Mouse (Mus musculus) embryonic facial prominence, embryonic 14.5 days (tissue): ENCODE measurements at regions not wholly inside any gene's neighbourhood (a gene's known extent, or its start where the extent isn't known, plus 50 kb on each side); places are given as distances from the start of the nearest gene placed in this dataset.

Experiments
- ATAC-seq: fragments of 200-750 bp; cut with Nextera tagmentation; 2 replicates; pipeline ENCODE4 v1.8.0; 2017; ENCODE audit warnings: low read depth, moderate number of reproducible peaks, moderate TSS enrichment
- DNase-seq: peaks from one replicate; pipeline ENCODE4 v3.0.0-alpha.2; 2015; ENCODE audit warnings: low spot score
- H3K27ac ChIP-seq: fragments of 300-500 bp; sonication (generic); replicated peaks from 2 replicates; pipeline ENCODE4 v1.5.1; 2014; ENCODE audit warnings: low read depth, mild to moderate bottlenecking, low read length, moderate library complexity
- H3K27me3 ChIP-seq: fragments of 300-500 bp; sonication (generic); replicated peaks from 2 replicates; pipeline ENCODE4 v1.6.1; 2014; ENCODE audit warnings: low read length; ENCODE audit not compliant: control insufficient read depth, insufficient read depth
- H3K36me3 ChIP-seq: fragments of 300-500 bp; sonication (generic); 2 replicates; pipeline ENCODE4 v1.6.1; 2014; ENCODE audit warnings: low read length, mixed read lengths; ENCODE audit not compliant: control insufficient read depth, insufficient read depth
- H3K4me1 ChIP-seq: fragments of 300-500 bp; sonication (generic); 2 replicates; pipeline ENCODE4 v1.6.1; 2014; ENCODE audit warnings: antibody characterized with exemption, low read length; ENCODE audit not compliant: control insufficient read depth, insufficient read depth
- H3K4me2 ChIP-seq: fragments of 300-500 bp; sonication (generic); 2 replicates; pipeline ENCODE4 v1.6.1; 2014; ENCODE audit warnings: low read depth, mild to moderate bottlenecking, low read length, moderate library complexity, mixed read lengths
- H3K4me3 ChIP-seq: fragments of 300-500 bp; sonication (generic); 2 replicates; pipeline ENCODE4 v1.5.1; 2014; ENCODE audit warnings: low read depth, mild to moderate bottlenecking, low read length
- H3K9ac ChIP-seq: fragments of 300-500 bp; sonication (generic); 2 replicates; pipeline ENCODE4 v1.6.1; 2014; ENCODE audit warnings: low read depth, mild to moderate bottlenecking, low read length, moderate library complexity, mixed read lengths
- H3K9me3 ChIP-seq: fragments of 300-500 bp; sonication (generic); 2 replicates; pipeline ENCODE4 v1.6.1; 2016; ENCODE audit warnings: low read length; ENCODE audit not compliant: control insufficient read depth
- WGBS: fragments of 180-500 bp; shearing (Covaris S2); extraction: QIAGEN DNeasy Blood & Tissue Kit; methylation state at CpG from one replicate; pipeline ENCODE4 v1.1.7; 2014; 5-methylcytosine and 5-hydroxymethylcytosine counted together

DNA sequence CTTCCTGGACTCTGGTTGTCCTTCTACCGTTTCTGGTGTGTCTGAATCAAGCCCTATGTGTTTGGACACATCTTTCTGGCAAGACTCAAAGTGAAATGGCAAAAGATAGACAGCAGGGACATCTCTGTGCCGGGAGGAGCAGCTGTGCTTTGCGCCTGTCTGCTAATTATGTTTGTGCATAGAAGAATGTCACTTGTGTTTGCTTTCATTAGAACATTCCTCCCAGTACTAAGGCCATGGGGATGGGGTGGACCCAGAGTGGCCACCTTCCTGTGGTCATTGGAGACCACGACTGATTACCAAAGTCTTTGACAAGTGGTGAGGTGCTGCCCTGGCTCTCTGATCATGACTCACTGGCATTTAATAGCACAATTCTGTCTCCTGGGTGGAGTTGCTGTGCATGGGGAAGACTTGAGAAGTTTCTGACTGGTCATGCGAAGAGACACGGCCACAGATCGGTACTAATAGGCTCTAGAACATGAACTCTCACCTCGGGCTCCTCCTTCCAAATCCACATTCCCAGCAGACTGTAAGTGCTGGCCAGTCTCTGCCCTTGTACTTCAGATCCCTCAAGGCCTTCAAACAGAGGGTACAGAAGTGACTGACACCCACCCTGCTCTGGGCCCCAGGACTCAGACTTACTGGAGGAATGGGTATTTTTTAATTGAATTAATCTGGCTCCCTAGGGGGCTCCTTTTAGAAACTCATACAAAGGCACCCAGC, 279.0 kb downstream of the Gm49356 start:
- no peak overlapping the region for H3K27ac ChIP-seq
- H3K36me3 ChIP-seq, result no peaks in the 10 kb centered on the region
- no peak overlapping the region for H3K4me3 ChIP-seq
- no peak overlapping the region for H3K9ac ChIP-seq
- no peak for ATAC-seq
- DNase-seq, result no peak
- 86% methylated on average over 8 of the region's 8 CpGs for WGBS
- H3K9me3 ChIP-seq, result no peaks in the 10 kb centered on the region
- no peaks in the 10 kb centered on the region for H3K27me3 ChIP-seq
- no peaks in the 10 kb centered on the region for H3K4me1 ChIP-seq
- no peak overlapping the region for H3K4me2 ChIP-seq

GRCm38 (mm10) chr15:59168660-59169170, 279.6 kb downstream of the Gm49356 start:
- no peaks in the 10 kb centered on the region for H3K4me1 ChIP-seq
- DNase-seq (no peak), ATAC-seq (no peak)
- no peak overlapping the region for H3K4me2 ChIP-seq
- H3K4me3 ChIP-seq, result no peak overlapping the region
- no peak overlapping the region for H3K9ac ChIP-seq
- H3K27me3 ChIP-seq, result no peaks in the 10 kb centered on the region
- H3K36me3 ChIP-seq, result no peaks in the 10 kb centered on the region
- no peaks in the 10 kb centered on the region for H3K9me3 ChIP-seq
- 86% methylated on average over 4 of the region's 4 CpGs for WGBS
- H3K27ac ChIP-seq, result no peak overlapping the region

DNA sequence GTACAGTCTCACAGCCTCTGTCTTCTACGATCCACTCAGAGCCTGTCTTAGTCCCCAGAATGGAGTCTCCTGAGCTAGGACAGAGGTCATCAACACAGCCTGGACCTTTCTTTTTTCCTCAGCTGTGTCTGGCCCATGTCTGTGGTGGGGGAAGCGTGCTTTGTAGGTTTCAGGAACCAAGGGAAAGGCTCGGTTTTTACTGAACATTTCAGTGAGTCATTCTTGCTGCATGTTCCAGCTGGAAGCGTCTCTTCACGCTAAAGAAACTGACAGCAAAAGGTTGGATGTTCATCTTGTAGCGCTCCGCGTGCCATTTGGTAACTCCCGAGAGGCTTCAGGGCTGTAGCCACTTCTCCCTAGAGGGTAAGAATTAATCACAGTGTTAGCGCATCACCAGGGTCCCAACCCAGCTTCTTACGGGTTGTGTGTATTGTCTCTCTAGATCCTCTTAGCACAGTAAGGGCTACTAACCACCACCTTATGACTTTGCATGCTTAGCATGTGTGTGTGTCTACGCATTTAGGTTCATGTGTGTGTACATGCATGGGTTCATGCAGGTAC, 280.2 kb downstream of the Gm49356 start:
- 92% methylated on average over 12 of the region's 12 CpGs for WGBS

GRCm38 (mm10) chr15:59169831-59170230, 280.7 kb downstream of the Gm49356 start:
- H3K4me1 ChIP-seq, result no peaks in the 10 kb centered on the region
- WGBS, result 89% methylated on average over 3 of the region's 3 CpGs

More for the DNA sequence above, 280.2 kb downstream of the Gm49356 start:
- no peak overlapping the region for H3K4me3 ChIP-seq
- no peaks in the 10 kb centered on the region for H3K9me3 ChIP-seq
- no peak overlapping the region for H3K27ac ChIP-seq
- H3K36me3 ChIP-seq, result no peaks in the 10 kb centered on the region
- no peaks in the 10 kb centered on the region for H3K27me3 ChIP-seq
- H3K9ac ChIP-seq, result no peak overlapping the region
- no peaks in the 10 kb centered on the region for H3K4me1 ChIP-seq
- no peak for ATAC-seq
- H3K4me2 ChIP-seq, result no peak overlapping the region
- no peak for DNase-seq

GRCm38 (mm10) chr15:59171120-59171519, 282.0 kb downstream of the Gm49356 start:
- ATAC-seq (no peak), DNase-seq (no peak)
- 24% methylated on average over 5 of the region's 6 CpGs for WGBS
- Histone ChIP-seq H3K36me3 (no peaks in the 10 kb centered on the region), H3K9me3 (no peaks in the 10 kb centered on the region), H3K27ac (no peak overlapping the region), H3K4me3 (no peak overlapping the region), H3K27me3 (no peaks in the 10 kb centered on the region), H3K4me2 (no peak overlapping the region), H3K4me1 (no peaks in the 10 kb centered on the region), H3K9ac (no peak overlapping the region)

More at GRCm38 (mm10) chr15:59169831-59170230, 280.7 kb downstream of the Gm49356 start:
- no peak overlapping the region for H3K9ac ChIP-seq
- H3K4me2 ChIP-seq, result no peak overlapping the region
- no peaks in the 10 kb centered on the region for H3K27me3 ChIP-seq
- ATAC-seq (no peak), DNase-seq (no peak)
- no peak overlapping the region for H3K4me3 ChIP-seq
- H3K36me3 ChIP-seq, result no peaks in the 10 kb centered on the region
- H3K27ac ChIP-seq, result no peak overlapping the region
- no peaks in the 10 kb centered on the region for H3K9me3 ChIP-seq

DNA sequence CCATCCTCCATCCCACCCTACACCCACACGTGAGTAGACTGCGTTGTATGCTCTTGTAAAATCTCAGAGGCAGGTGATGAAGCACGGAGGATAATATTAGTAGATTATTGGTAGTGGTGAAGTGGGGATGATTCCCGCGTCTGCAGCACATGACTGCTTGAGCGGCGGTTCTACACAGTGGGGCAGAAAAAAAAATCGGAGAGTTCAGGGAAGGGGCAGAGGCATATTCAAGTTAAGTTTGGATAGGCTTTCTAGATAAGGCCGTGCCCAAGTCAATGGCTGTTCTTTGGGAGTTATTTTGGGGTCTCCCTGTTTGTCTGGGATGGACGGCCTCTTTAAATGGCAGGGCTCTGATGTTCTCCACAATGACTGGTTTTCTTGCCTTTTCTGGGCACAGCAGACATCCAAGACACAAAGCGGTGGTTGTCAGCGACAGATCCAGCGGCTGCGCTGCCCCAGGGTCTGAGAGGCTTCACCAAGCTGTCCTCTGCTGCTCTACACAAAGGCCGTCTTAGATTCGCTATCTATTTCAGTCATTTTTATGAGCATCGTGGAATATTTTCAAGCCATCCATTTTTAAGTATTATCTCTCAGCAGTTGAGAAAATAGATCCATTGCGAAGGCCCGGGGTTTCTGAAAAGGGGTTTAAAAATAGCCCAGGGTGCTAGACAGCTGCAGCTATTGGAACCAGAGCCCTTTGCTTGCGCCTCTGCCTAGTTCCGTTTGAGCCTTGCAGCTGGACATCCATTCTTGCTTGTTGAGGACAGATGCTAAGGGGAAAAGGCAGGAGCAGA, 284.6 kb downstream of the Gm49356 start:
- no peak for ATAC-seq
- Histone ChIP-seq H3K36me3 (no peaks in the 10 kb centered on the region), H3K9me3 (no peaks in the 10 kb centered on the region), H3K27me3 (no peaks in the 10 kb centered on the region), H3K4me2 (no peak overlapping the region), H3K9ac (0 out of 2 replicates have a peak overlapping the region, but pooled peaks have one; percentile 5), H3K27ac (peak overlapping the region; percentile 49; the same call in 1 of the 2 replicates), H3K4me1 (no peaks in the 10 kb centered on the region), H3K4me3 (no peak overlapping the region)
- peak; percentile 43 for DNase-seq
- WGBS, result 63% methylated on average over 21 of the region's 21 CpGs

DNA sequence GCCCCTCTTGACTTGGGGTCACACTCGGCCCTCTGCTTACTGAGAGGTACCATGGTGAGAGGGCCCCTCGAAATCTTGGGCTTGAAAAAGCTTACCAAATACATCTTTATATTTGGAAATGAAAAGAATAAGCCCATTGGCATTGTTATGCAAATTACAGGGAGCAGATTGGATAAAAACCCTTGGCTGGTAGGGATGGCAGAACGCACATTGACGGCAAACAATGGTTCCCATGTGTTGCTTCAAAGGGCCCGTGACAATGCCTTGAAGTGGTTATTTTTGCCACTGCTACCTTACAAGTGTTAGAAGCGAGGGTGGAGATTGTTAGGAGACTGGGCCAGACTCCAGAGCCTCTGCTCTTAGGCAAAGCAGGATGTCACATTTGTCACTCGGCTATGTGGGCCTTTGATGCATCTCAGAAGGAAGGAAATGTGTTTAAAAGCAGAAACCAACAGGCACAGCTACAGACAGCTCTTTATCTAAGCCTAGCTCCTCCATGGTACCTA, 285.2 kb downstream of the Gm49356 start:
- Histone ChIP-seq H3K4me3 (no peak overlapping the region), H3K36me3 (no peaks in the 10 kb centered on the region), H3K4me2 (no peak overlapping the region), H3K27me3 (no peaks in the 10 kb centered on the region), H3K9ac (no peak overlapping the region), H3K9me3 (no peaks in the 10 kb centered on the region), H3K27ac (peak overlapping the region; percentile 49; the same call in 1 of the 2 replicates), H3K4me1 (no peaks in the 10 kb centered on the region)
- no peak for ATAC-seq
- WGBS, result 47% methylated on average over 7 of the region's 7 CpGs
- no peak for DNase-seq

- Histone ChIP-seq H3K4me3 (no peak overlapping the region), H3K27me3 (no peaks in the 10 kb centered on the region), H3K4me1 (no peaks in the 10 kb centered on the region), H3K9me3 (no peaks in the 10 kb centered on the region), H3K4me2 (no peak overlapping the region), H3K27ac (no peak overlapping the region), H3K36me3 (no peaks in the 10 kb centered on the region), H3K9ac (no peak overlapping the region)
- ATAC-seq (0 out of 2 replicates have a peak, but pooled peaks have one; percentile 47), DNase-seq (no peak)
- 70% methylated on average over 8 of the region's 8 CpGs for WGBS
Observed at GRCm38 (mm10) chr15:59174893-59175531, 285.9 kb downstream of the Gm49356 start.
